Mouse (Mus musculus): ENCODE results near the gene Cntn2. TPM values are rescaled to one million over a fixed set of nuclear protein-coding genes. Genes with fewer than 3 reads are reported as not detected.

Cntn2 gene
- total and polyA plus RNA-seq, 2 experiments from 2014 or later = 17.7 to 84.0 TPM

GRCm38 (mm10) chr1:132506058-132506457 is 37.0 kb downstream of the Cntn2 start, which contains the start of gene Tmem81:
Gene Tmem81 (plus strand): TSS chr1:132506230.
- no peaks in the 10 kb centered on the region for H3K9me3 ChIP-seq (ENCODE audit: low read length)
- ATAC-seq = peak; percentile 63
- 70% methylated on average over 7 of the region's 7 CpGs for WGBS
- H3K4me1 ChIP-seq (ENCODE audit: insufficient read depth, low read length) = no peaks in the 10 kb centered on the region
- H3K27ac ChIP-seq = no peak within 1 kb of the TSS
- no peaks in the 10 kb centered on the region for H3K27me3 ChIP-seq (ENCODE audit: insufficient read depth, low read length)
- H3K9ac ChIP-seq (replicated peaks; ENCODE audit: low read length) = no peak within 1 kb of the TSS
- no peak within 1 kb of the TSS for H3K4me3 ChIP-seq (ENCODE audit: low read length)
- no peak for DNase-seq (ENCODE audit: low spot score)
- peaks cover 22% of the 10 kb centered on the region for H3K36me3 ChIP-seq (ENCODE audit: insufficient read depth, low read length)
- TF ChIP-seq CTCF (IDR thresholded peaks at IDR 0.05; ENCODE audit: low read depth) = no peak
- H3K4me2 ChIP-seq (ENCODE audit: low read depth, low read length) = no peak within 1 kb of the TSS

DNA sequence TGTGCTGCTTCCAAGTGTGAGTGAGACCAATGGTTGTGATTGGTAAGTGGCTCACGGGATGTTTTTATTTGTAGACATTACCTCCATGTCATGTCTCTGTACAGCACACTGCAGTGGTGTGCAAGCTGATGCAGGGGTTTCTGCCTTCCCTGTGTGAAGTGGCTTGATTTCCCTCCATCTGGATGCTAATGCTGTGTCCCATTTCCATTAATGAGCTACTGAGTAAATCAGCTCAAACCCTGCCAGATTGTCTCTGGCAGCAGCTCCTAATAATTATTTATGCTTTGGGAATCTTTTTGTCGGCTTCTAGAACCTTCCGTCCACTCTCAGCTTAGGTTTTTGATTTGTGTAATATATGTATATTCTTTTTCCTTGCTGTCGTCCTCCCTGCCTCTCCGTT is 37.9 kb downstream of the Cntn2 start:
- TF ChIP-seq CTCF (IDR thresholded peaks at IDR 0.05; ENCODE audit: low read depth) = no peak
- Histone ChIP-seq H3K27me3 (ENCODE audit: insufficient read depth, low read length) (no peaks in the 10 kb centered on the region), H3K27ac (no peak overlapping the region), H3K4me1 (ENCODE audit: insufficient read depth, low read length) (no peaks in the 10 kb centered on the region), H3K36me3 (ENCODE audit: insufficient read depth, low read length) (peaks cover 29% of the 10 kb centered on the region), H3K4me3 (ENCODE audit: low read length) (no peak overlapping the region), H3K9me3 (ENCODE audit: low read length) (no peaks in the 10 kb centered on the region), H3K9ac (replicated peaks; ENCODE audit: low read length) (no peak overlapping the region), H3K4me2 (ENCODE audit: low read depth, low read length) (no peak overlapping the region)
- ATAC-seq (no peak), DNase-seq (ENCODE audit: low spot score) (no peak)
- WGBS = 78% methylated on average over 5 of the region's 5 CpGs

GRCm38 (mm10) chr1:132500535-132500934 is 42.5 kb downstream of the Cntn2 start:
- peaks cover 52% of the 10 kb centered on the region for H3K36me3 ChIP-seq (ENCODE audit: insufficient read depth, low read length)
- H3K9me3 ChIP-seq (ENCODE audit: low read length) = no peaks in the 10 kb centered on the region
- H3K27ac ChIP-seq = no peak overlapping the region
- no peak for ATAC-seq
- H3K27me3 ChIP-seq (ENCODE audit: insufficient read depth, low read length) = no peaks in the 10 kb centered on the region
- WGBS = 67% methylated on average over 2 of the region's 2 CpGs
- no peak overlapping the region for H3K4me3 ChIP-seq (ENCODE audit: low read length)
- no peak for TF ChIP-seq CTCF (IDR thresholded peaks at IDR 0.05; ENCODE audit: low read depth)
- H3K4me1 ChIP-seq (ENCODE audit: insufficient read depth, low read length) = no peaks in the 10 kb centered on the region
- no peak overlapping the region for H3K9ac ChIP-seq (replicated peaks; ENCODE audit: low read length)
- no peak overlapping the region for H3K4me2 ChIP-seq (ENCODE audit: low read depth, low read length)
- DNase-seq (ENCODE audit: low spot score) = no peak

GRCm38 (mm10) chr1:132483759-132484158 is 59.3 kb downstream of the Cntn2 start:
- Histone ChIP-seq H3K4me1 (ENCODE audit: insufficient read depth, low read length) (no peaks in the 10 kb centered on the region), H3K9me3 (ENCODE audit: low read length) (no peaks in the 10 kb centered on the region), H3K36me3 (ENCODE audit: insufficient read depth, low read length) (peaks cover 6% of the 10 kb centered on the region), H3K27me3 (ENCODE audit: insufficient read depth, low read length) (no peaks in the 10 kb centered on the region), H3K27ac (no peak overlapping the region), H3K9ac (replicated peaks; ENCODE audit: low read length) (no peak overlapping the region), H3K4me2 (ENCODE audit: low read depth, low read length) (no peak overlapping the region), H3K4me3 (ENCODE audit: low read length) (no peak overlapping the region)
- no peak for DNase-seq (ENCODE audit: low spot score)
- ATAC-seq = no peak
- no peak for TF ChIP-seq CTCF (IDR thresholded peaks at IDR 0.05; ENCODE audit: low read depth)
- WGBS = 88% methylated on average over 6 of the region's 6 CpGs

GRCm38 (mm10) chr1:132483234-132483633 is 59.8 kb downstream of the Cntn2 start:
- WGBS = 94% methylated on average over 3 of the region's 3 CpGs
- H3K4me2 ChIP-seq (ENCODE audit: low read depth, low read length) = no peak overlapping the region
- ATAC-seq (no peak), DNase-seq (ENCODE audit: low spot score) (no peak)
- 0 out of 2 replicates have a peak, but pooled peaks cover 5% of the 10 kb centered on the region for H3K4me1 ChIP-seq (ENCODE audit: insufficient read depth, low read length)
- no peak for TF ChIP-seq CTCF (IDR thresholded peaks at IDR 0.05; ENCODE audit: low read depth)
- H3K27ac ChIP-seq = no peak overlapping the region
- no peaks in the 10 kb centered on the region for H3K27me3 ChIP-seq (ENCODE audit: insufficient read depth, low read length)
- H3K4me3 ChIP-seq (ENCODE audit: low read length) = no peak overlapping the region
- H3K36me3 ChIP-seq (ENCODE audit: insufficient read depth, low read length) = peaks cover 5% of the 10 kb centered on the region
- H3K9ac ChIP-seq (replicated peaks; ENCODE audit: low read length) = no peak overlapping the region
- no peaks in the 10 kb centered on the region for H3K9me3 ChIP-seq (ENCODE audit: low read length)

DNA sequence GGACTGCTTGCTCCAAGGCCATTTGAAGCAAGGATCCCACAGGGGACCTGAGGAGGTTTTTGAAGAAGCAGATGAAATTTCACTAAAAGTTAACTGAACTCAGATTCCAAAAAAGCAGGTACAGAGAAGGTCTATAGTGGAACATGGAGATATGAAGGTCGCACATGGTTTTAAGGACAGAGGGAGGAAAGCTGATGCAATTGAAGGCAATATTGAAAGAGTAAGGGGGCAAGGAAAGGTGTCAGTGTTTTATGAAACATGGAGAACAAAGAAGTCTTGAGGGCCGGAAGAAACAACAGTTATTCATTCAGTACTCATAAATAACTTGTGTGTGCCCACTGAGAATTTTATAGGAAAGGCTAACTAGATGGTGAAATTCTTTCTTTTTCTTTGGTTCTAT is 61.4 kb downstream of the Cntn2 start:
- H3K27me3 ChIP-seq (ENCODE audit: insufficient read depth, low read length) = no peaks in the 10 kb centered on the region
- H3K9ac ChIP-seq (replicated peaks; ENCODE audit: low read length) = no peak overlapping the region
- no peak for DNase-seq (ENCODE audit: low spot score)
- no peak for ATAC-seq
- H3K4me2 ChIP-seq (ENCODE audit: low read depth, low read length) = no peak overlapping the region
- 0 out of 2 replicates have a peak, but pooled peaks cover 9% of the 10 kb centered on the region for H3K4me1 ChIP-seq (ENCODE audit: insufficient read depth, low read length)
- TF ChIP-seq CTCF (IDR thresholded peaks at IDR 0.05; ENCODE audit: low read depth) = no peak
- no peaks in the 10 kb centered on the region for H3K9me3 ChIP-seq (ENCODE audit: low read length)
- H3K36me3 ChIP-seq (ENCODE audit: insufficient read depth, low read length) = peaks cover under 1% of the 10 kb centered on the region; the same call in 1 of the 2 replicates
- 93% methylated on average over 2 of the region's 2 CpGs for WGBS
- no peak overlapping the region for H3K4me3 ChIP-seq (ENCODE audit: low read length)
- H3K27ac ChIP-seq = no peak overlapping the region

GRCm38 (mm10) chr1:132479438-132479837 is 63.6 kb downstream of the Cntn2 start:
- DNase-seq (ENCODE audit: low spot score) (no peak), ATAC-seq (no peak)
- no peak for TF ChIP-seq CTCF (IDR thresholded peaks at IDR 0.05; ENCODE audit: low read depth)
- no peak overlapping the region for H3K27ac ChIP-seq
- no peak overlapping the region for H3K4me3 ChIP-seq (ENCODE audit: low read length)
- no peak overlapping the region for H3K4me2 ChIP-seq (ENCODE audit: low read depth, low read length)
- WGBS = 89% methylated on average over 1 of the region's 1 CpGs
- H3K4me1 ChIP-seq (ENCODE audit: insufficient read depth, low read length) = 0 out of 2 replicates have a peak, but pooled peaks cover 9% of the 10 kb centered on the region
- no peaks in the 10 kb centered on the region for H3K9me3 ChIP-seq (ENCODE audit: low read length)
- H3K36me3 ChIP-seq (ENCODE audit: insufficient read depth, low read length) = no peaks in the 10 kb centered on the region
- no peaks in the 10 kb centered on the region for H3K27me3 ChIP-seq (ENCODE audit: insufficient read depth, low read length)
- H3K9ac ChIP-seq (replicated peaks; ENCODE audit: low read length) = no peak overlapping the region

All from hindbrain, postnatal 0 days (tissue).